Mouse (Mus musculus) left cerebral cortex, adult 18-20 months (tissue): ENCODE data around the gene Lrrc31. TPM values are rescaled to one million over a fixed set of nuclear protein-coding genes. Genes with fewer than 3 reads are reported as not detected.

ENCODE experiments used
- DNase-seq, 2 experiments: peaks; one replicate each; pipeline ENCODE4 v3.0.0; 2021 to 2022; ENCODE audit warnings: low spot score in 2 of 2, mixed read lengths in 1 of 2
- total RNA-seq, 2 experiments: library from RNA; stranded (reverse); gene quantifications; 2 replicates each; pipeline ENCODE4 v1.2.3; 2021

The Lrrc31 gene
- total RNA-seq, 2 experiments from 2014 or later: not detected

DNA sequence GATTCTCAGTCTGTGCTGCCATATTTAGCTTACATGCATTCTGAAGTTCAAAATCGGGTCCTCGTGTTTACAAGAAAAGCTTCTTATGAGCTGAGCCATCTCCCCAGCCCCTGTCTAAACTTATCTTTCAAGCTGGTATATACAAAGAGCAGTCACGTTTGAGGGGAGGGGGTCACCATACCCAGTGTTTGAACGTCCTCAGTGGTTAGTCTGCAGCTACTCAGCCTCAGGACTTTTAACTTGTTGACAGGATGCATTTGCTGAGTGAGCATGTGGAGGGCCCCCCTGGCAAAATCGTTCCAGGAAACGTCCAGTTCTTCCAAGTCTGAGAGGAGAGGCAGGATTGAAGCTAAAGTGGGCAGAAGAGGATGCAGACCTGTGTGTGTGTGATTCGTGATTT lies 8.7 kb downstream of the Lrrc31 start:
- no peak for DNase-seq

GRCm38 (mm10) chr3:30687216-30687615 lies 12.4 kb downstream of the Lrrc31 start:
- no peak for DNase-seq

DNA sequence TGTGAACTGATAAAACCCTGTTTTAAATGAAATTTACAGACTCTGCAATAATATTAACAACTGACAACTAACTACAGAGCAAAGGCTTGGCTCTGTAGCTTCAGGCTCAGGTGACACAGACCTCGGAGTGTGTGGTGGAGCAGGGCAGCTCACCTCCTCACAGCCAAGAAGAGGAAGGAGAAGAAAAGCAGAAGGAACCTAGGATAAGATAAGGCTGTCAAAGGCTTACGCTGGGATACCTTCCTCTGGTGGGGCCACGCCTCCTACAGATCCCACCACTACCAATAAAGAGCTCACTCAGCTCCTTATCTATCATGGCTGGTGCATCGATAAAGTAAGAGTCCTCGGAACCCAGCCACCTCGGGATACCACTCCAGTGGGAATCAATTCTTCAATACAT lies 16.5 kb downstream of the Lrrc31 start:
- DNase-seq: no peak

- no peak for DNase-seq
Measured at GRCm38 (mm10) chr3:30658486-30658885, 41.2 kb downstream of the Lrrc31 start.

DNA sequence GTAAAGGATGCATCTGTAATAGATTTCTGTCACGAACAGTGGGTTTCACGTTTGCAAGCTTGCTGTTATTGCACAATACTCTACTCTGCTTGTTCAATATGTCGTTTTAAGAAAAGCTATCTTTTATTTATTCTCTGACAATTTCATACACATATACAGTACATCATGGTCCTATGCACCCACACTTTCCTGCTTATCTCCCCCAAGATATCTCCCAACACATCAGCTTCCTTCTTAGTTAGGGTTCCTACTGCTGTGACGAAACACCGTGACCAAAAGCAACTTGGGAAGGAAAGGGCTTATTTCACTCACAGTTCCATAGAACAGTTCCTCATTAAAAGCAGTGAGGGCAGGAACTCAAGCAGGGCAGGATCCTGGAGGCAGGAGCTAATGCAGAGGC lies 43.7 kb downstream of the Lrrc31 start:
- no peak for DNase-seq

DNA sequence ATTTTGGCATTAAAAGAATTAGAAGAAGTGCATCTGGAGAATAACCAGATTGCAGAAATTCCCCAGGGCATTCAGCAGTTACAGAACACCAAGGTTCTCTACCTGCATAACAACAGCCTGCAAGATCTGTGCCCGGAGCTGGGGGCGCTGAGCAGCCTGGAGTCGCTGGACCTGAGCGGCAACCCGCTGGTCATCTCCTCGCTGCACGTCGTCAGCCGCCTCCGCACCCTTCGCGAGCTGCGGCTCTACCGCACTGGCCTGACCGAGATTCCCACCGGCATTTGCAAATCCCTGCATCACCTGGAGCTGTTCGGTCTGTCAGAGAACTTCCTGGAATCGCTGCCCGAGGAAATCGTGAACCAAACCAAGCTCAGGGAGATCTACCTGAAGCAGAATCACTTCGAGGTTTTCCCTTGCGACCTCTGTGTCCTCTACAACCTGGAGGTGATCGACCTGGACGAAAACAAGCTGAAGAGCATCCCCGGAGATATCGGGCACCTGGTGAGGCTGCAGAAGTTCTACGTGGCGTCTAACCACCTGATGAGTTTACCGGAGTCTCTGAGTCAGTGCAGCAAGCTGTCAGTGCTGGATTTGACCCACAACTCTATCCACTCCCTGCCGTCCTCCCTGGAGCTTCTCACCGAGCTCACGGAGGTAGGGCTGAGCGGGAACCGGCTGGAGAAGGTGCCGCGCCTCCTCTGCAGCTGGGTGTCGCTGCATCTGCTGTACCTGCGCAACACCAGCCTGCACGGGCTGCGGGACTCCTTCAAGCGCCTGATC lies 49.4 kb downstream of the Lrrc31 start:
- DNase-seq: peak; percentile 4 to 8

DNA sequence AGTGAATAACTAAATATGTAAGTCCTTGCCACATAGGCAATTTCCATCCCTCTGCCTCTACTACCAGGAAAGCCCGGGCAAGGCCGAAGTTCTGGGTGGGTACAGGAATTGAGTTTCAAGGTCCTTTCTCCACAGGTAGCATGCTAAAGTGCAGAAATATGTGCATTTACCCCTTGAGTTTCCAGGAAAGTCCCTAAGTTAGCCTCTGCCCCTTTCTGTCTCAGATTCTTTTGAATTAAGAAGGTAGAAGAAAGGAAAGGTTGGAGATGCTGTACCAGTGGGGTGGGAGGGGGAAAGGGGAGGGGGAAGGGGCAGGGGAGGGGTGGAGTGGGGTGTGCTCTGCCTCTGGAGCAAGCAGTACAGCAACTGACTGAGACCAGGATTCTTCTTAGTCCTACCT lies 51.2 kb downstream of the Lrrc31 start:
- no peak for DNase-seq

- no peak for DNase-seq
Measured at GRCm38 (mm10) chr3:30647440-30648090, 52.1 kb downstream of the Lrrc31 start, which contains the start of gene Lrrc34. TSS of gene Lrrc34 (minus strand) at chr3:30647869.

- no peak for DNase-seq
Measured at GRCm38 (mm10) chr3:30646761-30647160, 52.9 kb downstream of the Lrrc31 start.

DNA sequence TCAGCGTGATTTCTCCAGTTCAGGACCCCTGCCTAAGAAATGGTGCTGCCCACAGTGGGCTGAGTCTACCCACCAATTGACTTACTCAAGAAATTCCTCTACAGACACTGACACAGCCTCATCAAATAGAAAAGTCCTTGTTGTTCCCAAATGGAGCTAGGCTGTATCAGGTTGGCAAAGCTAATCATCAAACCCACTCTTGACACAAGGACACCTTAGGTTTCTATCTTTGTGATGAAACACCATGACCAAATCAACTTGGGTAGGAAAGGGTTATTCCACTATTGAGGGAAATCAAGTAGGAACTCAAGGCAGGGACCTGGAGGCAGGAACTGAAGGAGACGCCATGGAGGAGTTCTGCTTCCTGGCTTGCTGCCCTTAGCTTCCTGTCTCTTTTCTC lies 55.4 kb downstream of the Lrrc31 start, which contains the start of gene Lrriq4:
TSS of gene Lrriq4 (plus strand) at position 301 of the 400 bp plus-strand sequence.
- DNase-seq: no peak

GRCm38 (mm10) chr3:30635629-30636028 lies 64.0 kb downstream of the Lrrc31 start:
- DNase-seq: no peak

DNA sequence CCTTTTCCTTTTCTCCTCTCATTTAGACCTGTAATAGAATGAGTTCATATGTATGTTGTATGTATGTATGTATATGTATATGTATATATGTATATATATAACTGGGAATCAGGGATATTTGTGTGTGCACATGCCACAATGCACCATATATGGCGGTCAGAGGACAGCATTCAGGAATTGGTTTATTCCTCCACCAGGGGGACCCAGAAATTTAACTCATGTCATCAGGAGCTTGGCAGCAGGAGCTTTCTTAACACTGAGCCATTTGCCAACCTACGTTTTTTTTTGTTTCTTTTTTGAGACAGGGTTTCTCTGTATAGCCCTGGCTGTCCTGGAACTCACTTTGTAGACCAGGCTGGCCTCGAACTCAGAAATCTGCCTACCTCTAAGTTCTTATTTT lies 66.0 kb downstream of the Lrrc31 start:
- DNase-seq: no peak

Other genes starting within 250 kb of the Lrrc31 start
- 1 to 10 TPM; 3.5 to 4.2 TPM for gene Mecom, start 151.8 kb downstream of the Lrrc31 start, total RNA-seq
- 1 to 10 TPM; 1.1 to 1.2 TPM for gene Actrt3, start 99.9 kb downstream of the Lrrc31 start, total RNA-seq
- gene Mynn, start 97.8 kb downstream of the Lrrc31 start, total RNA-seq: 10 to 100 TPM; 19.0 to 21.3 TPM
- gene Lrriq4, start 55.3 kb downstream of the Lrrc31 start, total RNA-seq: not detected
- gene Lrrc34, start 52.0 kb downstream of the Lrrc31 start, total RNA-seq: not detected
- not detected for gene Samd7, start 46.5 kb upstream of the Lrrc31 start, total RNA-seq
- gene Sec62, start 93.0 kb upstream of the Lrrc31 start, total RNA-seq: 100 to 1,000 TPM; 106 to 110 TPM
- gene Gpr160, start 156.1 kb upstream of the Lrrc31 start, total RNA-seq: under 1 TPM; 0.75 to 0.88 TPM